Comparison of ENCODE assay signal across 8 mouse cellular contexts in the genomic region with DNA sequence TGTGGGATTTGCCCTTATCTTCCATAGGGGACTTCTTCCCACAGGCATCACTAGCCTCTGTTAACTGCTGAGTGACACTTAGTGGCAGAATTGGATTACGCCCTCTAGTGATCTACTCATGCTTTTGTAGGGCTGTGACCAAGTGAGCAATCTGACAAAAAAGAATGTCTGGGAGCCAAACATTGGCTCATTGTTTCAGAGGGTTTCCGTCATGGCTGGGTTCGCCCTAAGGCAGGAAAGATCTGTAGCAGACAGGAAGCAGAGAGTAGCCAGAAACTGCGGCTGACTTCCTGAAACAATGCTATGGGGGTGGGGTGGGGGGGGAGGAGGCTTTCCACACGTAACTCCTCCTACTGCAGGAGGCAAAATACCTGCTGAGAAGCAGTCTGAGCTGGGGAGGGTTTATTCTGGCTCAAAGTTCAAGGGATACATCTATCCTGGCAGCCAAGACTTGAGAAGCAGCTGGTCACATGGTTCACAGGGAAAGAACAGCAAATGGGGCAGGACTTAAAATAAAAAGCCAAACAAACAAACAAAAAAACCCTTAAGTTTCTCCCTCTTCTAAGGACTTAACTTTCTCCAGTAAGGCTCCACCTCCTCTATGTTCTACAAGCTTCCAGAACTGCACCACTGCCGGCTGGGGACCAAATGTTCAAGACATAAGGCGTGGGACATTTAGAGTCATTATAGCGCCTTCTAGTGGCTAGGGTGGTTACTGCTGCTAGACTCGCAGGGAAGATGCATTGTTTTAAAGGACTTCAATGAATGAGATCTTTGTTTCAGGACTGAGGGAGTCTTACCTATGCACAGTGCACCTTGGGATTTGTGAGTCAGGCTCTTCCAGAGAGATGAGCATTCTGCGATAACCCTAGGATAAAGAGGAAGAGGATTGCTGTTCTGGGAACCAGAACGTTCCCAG.
DNase-seq lines count a peak whose midpoint lies in the region; ATAC-seq and TF ChIP-seq lines count a peak whose summit lies in the region.

No protein-coding gene starts in this region.

- H3K27ac ChIP-seq in hindbrain, embryonic 14.5 days, result 0 out of 2 replicates have a peak overlapping the region, but pooled peaks have one; percentile 11
- no peak overlapping the region for H3K27ac ChIP-seq in hindbrain, embryonic 16.5 days (ENCODE audit: low read depth, low read length)

- no peaks in the 10 kb centered on the region for H3K36me3 ChIP-seq in hindbrain, embryonic 14.5 days (replicated peaks; ENCODE audit: control insufficient read depth, insufficient read depth)
- H3K36me3 ChIP-seq in hindbrain, embryonic 16.5 days (ENCODE audit: control insufficient read depth, insufficient read depth, low read length), result no peaks in the 10 kb centered on the region
- no peaks in the 10 kb centered on the region for H3K36me3 ChIP-seq in E14TG2a.4 (ENCODE audit: insufficient read depth, low read length)

- no peak overlapping the region for H3K9ac ChIP-seq in hindbrain, embryonic 14.5 days
- no peak overlapping the region for H3K9ac ChIP-seq in hindbrain, embryonic 16.5 days (ENCODE audit: low read depth, low read length)

- no peak for DNase-seq in hindbrain, embryonic 14.5 days (ENCODE audit: low spot score)
- DNase-seq in adrenal gland, postnatal 36 days, result peak; percentile 10 to 23
- DNase-seq in kidney, postnatal 25 days, result peak; percentile 49 to 53
- DNase-seq in urinary bladder, postnatal 10 days (ENCODE audit: low spot score), result no peak
- no peak for DNase-seq in heart, adult 9 months (ENCODE audit: low spot score in 2 of 2)
- no peak for DNase-seq in cerebellum, adult 9-11 months

- no peaks in the 10 kb centered on the region for H3K9me3 ChIP-seq in hindbrain, embryonic 14.5 days (ENCODE audit: control insufficient read depth, low read length)
- H3K9me3 ChIP-seq in hindbrain, embryonic 16.5 days (ENCODE audit: control insufficient read depth, low read length), result no peaks in the 10 kb centered on the region
- H3K9me3 ChIP-seq in E14TG2a.4 (ENCODE audit: low read length), result no peaks in the 10 kb centered on the region

- TF ChIP-seq CTCF in E14TG2a.4 (conservative IDR thresholded peaks at IDR 0.05; ENCODE audit: low read length), result peak; percentile 99

- WGBS in hindbrain, embryonic 14.5 days, result 51% methylated on average over 11 of the region's 11 CpGs
- 44% methylated on average over 11 of the region's 11 CpGs for WGBS in hindbrain, embryonic 16.5 days

- no peaks in the 10 kb centered on the region for H3K27me3 ChIP-seq in hindbrain, embryonic 14.5 days (ENCODE audit: control insufficient read depth, insufficient read depth, low read length)
- H3K27me3 ChIP-seq in hindbrain, embryonic 16.5 days (replicated peaks; ENCODE audit: control insufficient read depth, insufficient read depth, low read length), result no peaks in the 10 kb centered on the region
- 0 out of 2 replicates have a peak, but pooled peaks cover 5% of the 10 kb centered on the region for H3K27me3 ChIP-seq in E14TG2a.4 (ENCODE audit: insufficient read depth, low read length)

- ATAC-seq in hindbrain, embryonic 14.5 days (ENCODE audit: low FRiP score), result no peak
- ATAC-seq in hindbrain, embryonic 16.5 days, result no peak

- H3K4me3 ChIP-seq in hindbrain, embryonic 14.5 days (replicated peaks; ENCODE audit: low read length), result no peak overlapping the region
- no peak overlapping the region for H3K4me3 ChIP-seq in hindbrain, embryonic 16.5 days (ENCODE audit: low read length)
- H3K4me3 ChIP-seq in E14TG2a.4 (replicated peaks; ENCODE audit: low read length), result 0 out of 2 replicates have a peak overlapping the region, but pooled peaks have one; percentile 1

- no peak overlapping the region for H3K4me2 ChIP-seq in hindbrain, embryonic 14.5 days (replicated peaks)
- H3K4me2 ChIP-seq in hindbrain, embryonic 16.5 days (ENCODE audit: low read length), result no peak overlapping the region

- peaks cover 16% of the 10 kb centered on the region; the same call in 1 of the 2 replicates for H3K4me1 ChIP-seq in hindbrain, embryonic 14.5 days (replicated peaks; ENCODE audit: control insufficient read depth, insufficient read depth, low read length)
- peaks cover 10% of the 10 kb centered on the region for H3K4me1 ChIP-seq in hindbrain, embryonic 16.5 days (ENCODE audit: control insufficient read depth, insufficient read depth, low read depth, low read length)
- H3K4me1 ChIP-seq in E14TG2a.4 (replicated peaks; ENCODE audit: low read depth, low read length), result peaks cover 58% of the 10 kb centered on the region

Comparison
In these comparisons a context has a peak if more than half of its experiments do, and no peak if none do; other contexts are left out.
1. DNase-seq: peak in adrenal gland, postnatal 36 days (2 of 2) and kidney, postnatal 25 days (2 of 2); none in hindbrain, embryonic 14.5 days (single experiment), urinary bladder, postnatal 10 days (single experiment), heart, adult 9 months (0 of 2) and cerebellum, adult 9-11 months (single experiment).